Mouse (Mus musculus) midbrain, postnatal 0 days (tissue): ENCODE results near the gene Ugt1a6a. TPM values are rescaled to one million over a fixed set of nuclear protein-coding genes. Genes with fewer than 3 reads are reported as not detected.
A peak's percentile ranks its signal among the peaks of the same experiment; 100 is the strongest.
"Not testable (repeated sequence)": the region's sequence is repeated elsewhere in the genome, so short reads cannot be mapped to it uniquely, and the experiment has no call there.

Experiments
- ATAC-seq: fragments of 200-750 bp; cut with Nextera tagmentation; 2 replicates; pipeline ENCODE4 v1.8.0; 2017; ENCODE audit warnings: moderate number of reproducible peaks, mild to moderate bottlenecking, moderate TSS enrichment, moderate library complexity; ENCODE audit not compliant: low FRiP score
- DNase-seq: peaks from one replicate; pipeline ENCODE4 v3.0.0-alpha.2; 2015; ENCODE audit warnings: low spot score
- H3K27ac ChIP-seq: fragments of 300-500 bp; sonication (generic); 2 replicates; pipeline ENCODE4 v1.5.1; 2014; ENCODE audit warnings: low read depth, mild to moderate bottlenecking, low read length, mixed read lengths
- H3K27me3 ChIP-seq: fragments of 300-500 bp; sonication (generic); 2 replicates; pipeline ENCODE4 v1.6.1; 2014; ENCODE audit warnings: low read length, control low read depth, mixed read lengths; ENCODE audit not compliant: insufficient read depth
- H3K36me3 ChIP-seq: fragments of 300-500 bp; sonication (generic); 2 replicates; pipeline ENCODE4 v1.6.1; 2014; ENCODE audit warnings: low read length, control low read depth, mixed read lengths; ENCODE audit not compliant: insufficient read depth
- H3K4me1 ChIP-seq: fragments of 300-500 bp; sonication (generic); 2 replicates; pipeline ENCODE4 v1.6.1; 2014; ENCODE audit warnings: mild to moderate bottlenecking, control low read depth, antibody characterized with exemption, low read length, mixed read lengths; ENCODE audit not compliant: insufficient read depth
- H3K4me2 ChIP-seq: fragments of 300-500 bp; sonication (generic); 2 replicates; pipeline ENCODE4 v1.6.1; 2014; ENCODE audit warnings: low read depth, mild to moderate bottlenecking, low read length, mixed read lengths; ENCODE audit not compliant: poor library complexity, severe bottlenecking
- H3K4me3 ChIP-seq: fragments of 300-500 bp; sonication (generic); 2 replicates; pipeline ENCODE4 v1.5.1; 2014; ENCODE audit warnings: low read depth, mild to moderate bottlenecking, low read length, moderate library complexity
- H3K9ac ChIP-seq: fragments of 300-500 bp; sonication (generic); replicated peaks from 2 replicates; pipeline ENCODE4 v1.6.1; 2014; ENCODE audit warnings: mild to moderate bottlenecking, low read length, moderate library complexity, mixed read lengths; ENCODE audit not compliant: poor library complexity, severe bottlenecking
- H3K9me3 ChIP-seq: fragments of 300-500 bp; sonication (generic); 2 replicates; pipeline ENCODE4 v1.6.1; 2016; ENCODE audit warnings: low read length, control low read depth
- CTCF ChIP-seq: IDR thresholded peaks from 2 replicates; pipeline ENCODE4 v1.5.1; 2016; ENCODE audit warnings: antibody characterized with exemption, mild to moderate bottlenecking
- WGBS: fragments of 180-500 bp; shearing (Covaris S2); extraction: QIAGEN DNeasy Blood & Tissue Kit; methylation state at CpG from one replicate; pipeline ENCODE4 v1.1.7; 2014; 5-methylcytosine and 5-hydroxymethylcytosine counted together
- polyA plus RNA-seq: library from polyadenylated mRNA; unstranded; fragments of >200 nt; fragmentation: Nextera tagmentation; extraction: Ambion mirVana; gene quantifications from 2 replicates; pipeline ENCODE4 v1.2.1, GENCODE M21; 2015
- total RNA-seq: library from RNA; depleted of rRNA; stranded (reverse); fragments of >200 nt; gene quantifications from 2 replicates; pipeline ENCODE4 v1.2.3, GENCODE M21; 2014

Gene Ugt1a6a
- total and polyA plus RNA-seq, 2 experiments from 2014 or later, result 2.3 to 3.8 TPM

GRCm38 (mm10) chr1:88218591-88218990 is 84.0 kb downstream of the Ugt1a6a start:
- no peak overlapping the region for H3K9ac ChIP-seq
- 47% methylated on average over 4 of the region's 4 CpGs for WGBS
- ATAC-seq (no peak), DNase-seq (peak; percentile 3)
- H3K9me3 ChIP-seq, result peaks cover 28% of the 10 kb centered on the region
- H3K27ac ChIP-seq, result no peak overlapping the region
- H3K4me2 ChIP-seq, result no peak overlapping the region
- no peak overlapping the region for H3K4me3 ChIP-seq
- no peaks in the 10 kb centered on the region for H3K27me3 ChIP-seq
- H3K4me1 ChIP-seq, result no peaks in the 10 kb centered on the region
- TF ChIP-seq CTCF, result no peak
- no peaks in the 10 kb centered on the region for H3K36me3 ChIP-seq

- 21% methylated on average over 1 of the region's 1 CpGs for WGBS
- no peak overlapping the region for H3K4me2 ChIP-seq
- H3K27me3 ChIP-seq, result no peaks in the 10 kb centered on the region
- H3K9me3 ChIP-seq, result peaks cover 23% of the 10 kb centered on the region
- no peak overlapping the region for H3K4me3 ChIP-seq
- no peak overlapping the region for H3K27ac ChIP-seq
- ATAC-seq (no peak), DNase-seq (no peak)
- TF ChIP-seq CTCF, result no peak
- H3K9ac ChIP-seq, result no peak overlapping the region
- no peaks in the 10 kb centered on the region for H3K36me3 ChIP-seq
- H3K4me1 ChIP-seq, result no peaks in the 10 kb centered on the region
Measured at GRCm38 (mm10) chr1:88219054-88219453, 84.4 kb downstream of the Ugt1a6a start.

- Histone ChIP-seq H3K9ac (no peak overlapping the region), H3K27me3 (no peaks in the 10 kb centered on the region), H3K9me3 (peaks cover 13% of the 10 kb centered on the region), H3K4me3 (no peak overlapping the region), H3K4me2 (no peak overlapping the region), H3K36me3 (no peaks in the 10 kb centered on the region), H3K4me1 (no peaks in the 10 kb centered on the region), H3K27ac (no peak overlapping the region)
- ATAC-seq (no peak), DNase-seq (no peak)
- TF ChIP-seq CTCF, result no peak
Measured at GRCm38 (mm10) chr1:88220336-88220735, 85.7 kb downstream of the Ugt1a6a start.

GRCm38 (mm10) chr1:88222216-88222615 is 87.6 kb downstream of the Ugt1a6a start:
- no peak overlapping the region for H3K9ac ChIP-seq
- H3K4me2 ChIP-seq, result no peak overlapping the region
- peaks cover 24% of the 10 kb centered on the region for H3K9me3 ChIP-seq
- no peak for TF ChIP-seq CTCF
- DNase-seq (no peak), ATAC-seq (no peak)
- no peaks in the 10 kb centered on the region for H3K27me3 ChIP-seq
- no peak overlapping the region for H3K4me3 ChIP-seq
- WGBS, result 49% methylated on average over 2 of the region's 2 CpGs
- H3K4me1 ChIP-seq, result no peaks in the 10 kb centered on the region
- no peak overlapping the region for H3K27ac ChIP-seq
- H3K36me3 ChIP-seq, result no peaks in the 10 kb centered on the region

- DNase-seq, H3K4me2 ChIP-seq, H3K27me3 ChIP-seq, H3K36me3 ChIP-seq, H3K4me3 ChIP-seq, ATAC-seq, H3K27ac ChIP-seq, H3K9ac ChIP-seq, H3K4me1 ChIP-seq: not testable (repeated sequence)
- H3K9me3 ChIP-seq, result peaks cover 32% of the 10 kb centered on the region
Measured at GRCm38 (mm10) chr1:88223011-88223515, 88.5 kb downstream of the Ugt1a6a start.

GRCm38 (mm10) chr1:88223591-88223990 is 89.0 kb downstream of the Ugt1a6a start:
- H3K27me3 ChIP-seq, result no peaks in the 10 kb centered on the region
- DNase-seq (no peak), ATAC-seq (no peak)
- no peak overlapping the region for H3K4me2 ChIP-seq
- WGBS, result 48% methylated on average over 1 of the region's 1 CpGs
- TF ChIP-seq CTCF, result no peak
- H3K9me3 ChIP-seq, result peaks cover 38% of the 10 kb centered on the region
- H3K4me1 ChIP-seq, result no peaks in the 10 kb centered on the region
- no peak overlapping the region for H3K27ac ChIP-seq
- no peak overlapping the region for H3K9ac ChIP-seq
- H3K4me3 ChIP-seq, result no peak overlapping the region
- no peaks in the 10 kb centered on the region for H3K36me3 ChIP-seq
